8 mouse cellular contexts compared by ENCODE assay signal in the genomic region with DNA sequence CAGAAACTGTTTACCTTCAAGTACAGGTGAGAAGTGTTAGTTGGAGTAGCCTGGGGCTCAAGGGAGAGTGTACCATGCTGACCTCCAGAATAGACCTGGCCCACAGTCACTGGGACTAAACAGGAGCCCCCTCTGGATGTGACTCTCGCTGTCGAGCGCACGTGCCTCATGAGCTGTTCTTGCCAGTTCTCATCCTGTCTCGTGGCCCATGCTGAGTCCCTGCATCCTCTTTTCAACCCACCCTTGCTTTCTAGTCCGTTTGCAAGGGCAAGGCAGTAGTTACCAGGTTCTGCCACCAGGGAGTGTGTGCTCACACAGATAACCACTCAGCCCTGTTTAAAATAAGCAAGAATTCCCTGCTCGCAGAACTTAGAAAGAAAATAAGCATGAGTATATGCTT. TPM values are rescaled to one million over a fixed set of nuclear protein-coding genes. Genes with fewer than 3 reads are reported as not detected.
DNase-seq lines count a peak whose midpoint lies in the region; ATAC-seq and TF ChIP-seq lines count a peak whose summit lies in the region.
"Had no signal": no experiment of that assay in that cellular context is flagged by ENCODE, and none has a peak within 500 bp of the region (broad histone marks: within the 10 kb centered on the region; RNA-seq: fewer than 3 reads in every experiment).

No protein-coding gene starts in this region.

- TF ChIP-seq CTCF in bone marrow macrophage, adult 2 months (IDR thresholded peaks at IDR 0.05; ENCODE audit: low read depth, low read length): peak; percentile 18; the same call in 1 of the 2 replicates
- TF ChIP-seq CTCF in spleen, adult 2 months (IDR thresholded peaks at IDR 0.05; ENCODE audit: extremely low read depth, insufficient read depth, insufficient read length, insufficient replicate concordance): peak; percentile 61; the same call in 1 of the 2 replicates

- peak; percentile 97 for ATAC-seq in granulocyte monocyte progenitor cell, adult 5-6 weeks (replicated peaks; ENCODE audit: poor library complexity, severe bottlenecking)
- peak; percentile 83 for ATAC-seq in megakaryocyte-erythroid progenitor cell, adult 5-6 weeks (replicated peaks; ENCODE audit: low FRiP score, low TSS enrichment, poor library complexity, severe bottlenecking)

- H3K4me1 ChIP-seq in bone marrow macrophage, adult 2 months (ENCODE audit: control insufficient read depth, insufficient read depth, low read length): peaks cover 3% of the 10 kb centered on the region
- H3K4me1 ChIP-seq in spleen, adult 2 months (ENCODE audit: control insufficient read depth, insufficient read depth, insufficient read length): no peaks in the 10 kb centered on the region

- H3K36me3 ChIP-seq in spleen, adult 2 months (ENCODE audit: control insufficient read depth, insufficient read depth, low read length): no peaks in the 10 kb centered on the region

- peak; percentile 16 for DNase-seq in ovary, postnatal 36 days (ENCODE audit: low spot score)
- no peak for DNase-seq in ovary, adult 18-20 months (ENCODE audit: low spot score)
- peak; percentile 67 to 74 for DNase-seq in layer of hippocampus, postnatal 10 days (ENCODE audit: low spot score in 2 of 2)
- peak; percentile 46 to 67 for DNase-seq in spleen, adult 2 months (ENCODE audit: low read depth in 1 of 2, low spot score in 2 of 2)

- 7% methylated on average over 7 of the region's 7 CpGs for WGBS in spleen, adult 2 months

- H3K27ac ChIP-seq in bone marrow macrophage, adult 2 months (ENCODE audit: insufficient read depth, low read depth, low read length): no peak overlapping the region
- H3K27ac ChIP-seq in spleen, adult 2 months (ENCODE audit: insufficient read depth, low read length): no peak overlapping the region

- no peak overlapping the region for H3K4me3 ChIP-seq in bone marrow macrophage, adult 2 months (ENCODE audit: insufficient read depth, low read length)
- no peak overlapping the region for H3K4me3 ChIP-seq in spleen, adult 2 months (ENCODE audit: extremely low read depth, insufficient read depth, insufficient read length)
- H3K4me3 ChIP-seq: myocyte had no signal

- no peak for TF ChIP-seq POLR2A in bone marrow macrophage, adult 2 months (IDR thresholded peaks at IDR 0.05; ENCODE audit: borderline replicate concordance, low read depth, low read length)
- no peak for TF ChIP-seq POLR2A in spleen, adult 2 months (IDR thresholded peaks at IDR 0.05; ENCODE audit: low read depth, low read length)

- no peaks in the 10 kb centered on the region for H3K27me3 ChIP-seq in spleen, adult 2 months (ENCODE audit: control insufficient read depth, insufficient read depth, low read length)

RNA-seq across cellular contexts. Expression of gene Gpr83, which starts 6.9 kb away (rescaled TPM):
- not detected in 2 replicates for polyA plus RNA-seq in bone marrow macrophage, adult 2 months (2012; ENCODE audit: insufficient read depth, insufficient read length, missing spikeins)
- not detected in 2 replicates for total RNA-seq in granulocyte monocyte progenitor cell, adult 5-6 weeks (2014; fragmentation: Nextera tagmentation)
- total RNA-seq in granulocyte monocyte progenitor cell, adult 5-6 weeks (2017): 0.05 TPM in 1 of 2 replicates, not detected in the other
- 1 to 10 TPM; 7.5 to 7.7 TPM for total RNA-seq in layer of hippocampus, postnatal 10 days (2021)
- total RNA-seq in megakaryocyte-erythroid progenitor cell, adult 5-6 weeks (2014; fragmentation: Nextera tagmentation): not detected in 2 replicates
- not detected in 2 replicates for total RNA-seq in megakaryocyte-erythroid progenitor cell, adult 5-6 weeks (2017)
- 4.6 and 6.0 TPM in 2 replicates for polyA plus RNA-seq in spleen, adult 2 months (2012; rRNA removed)
- polyA plus RNA-seq: myocyte had no signal

RNA-seq across cellular contexts. Expression of gene Izumo1r, which starts 36.8 kb away (rescaled TPM):
- not detected in 2 replicates for polyA plus RNA-seq in bone marrow macrophage, adult 2 months (2012; ENCODE audit: insufficient read depth, insufficient read length, missing spikeins)
- total RNA-seq in granulocyte monocyte progenitor cell, adult 5-6 weeks (2014; fragmentation: Nextera tagmentation): not detected in 2 replicates
- not detected in 2 replicates for total RNA-seq in granulocyte monocyte progenitor cell, adult 5-6 weeks (2017)
- total RNA-seq in layer of hippocampus, postnatal 10 days (2021): not detected
- 1.9 TPM in 1 of 2 replicates, not detected in the other for total RNA-seq in megakaryocyte-erythroid progenitor cell, adult 5-6 weeks (2014; fragmentation: Nextera tagmentation)
- total RNA-seq in megakaryocyte-erythroid progenitor cell, adult 5-6 weeks (2017): not detected in 2 replicates
- 37.6 and 41.4 TPM in 2 replicates for polyA plus RNA-seq in spleen, adult 2 months (2012; rRNA removed)
- polyA plus RNA-seq: myocyte had no signal

Comparison
In these comparisons a context has a peak if more than half of its experiments do, and no peak if none do; other contexts are left out.
1. RNA of gene Gpr83, which starts 6.9 kb away (total RNA-seq): 7.5 to 7.7 TPM in layer of hippocampus, postnatal 10 days; 0.05 TPM in granulocyte monocyte progenitor cell, adult 5-6 weeks and not detected in megakaryocyte-erythroid progenitor cell, adult 5-6 weeks; every median in the first group is over 4 times any median in the second.